Mouse (Mus musculus): ENCODE results near the gene Lca5l. TPM values are rescaled to one million over a fixed set of nuclear protein-coding genes. Genes with fewer than 3 reads are reported as not detected.

The Lca5l gene
- polyA plus RNA-seq, 1 experiment from 2014 or later: 1.5 TPM

Other genes starting within 250 kb of the Lca5l start
- 90.1 and 90.4 TPM in 2 replicates for gene Psmg1, start 201.3 kb downstream of the Lca5l start, polyA plus RNA-seq (2015; fragmentation: Nextera tagmentation; extraction: Ambion mirVana)
- 81.0 and 85.5 TPM in 2 replicates for gene Brwd1, start 109.7 kb downstream of the Lca5l start, polyA plus RNA-seq (2015; fragmentation: Nextera tagmentation; extraction: Ambion mirVana)
- gene Hmgn1, start 64.5 kb downstream of the Lca5l start, polyA plus RNA-seq (2015; fragmentation: Nextera tagmentation; extraction: Ambion mirVana): 696 and 818 TPM in 2 replicates
- gene Wrb, start 46.9 kb downstream of the Lca5l start, polyA plus RNA-seq (2015; fragmentation: Nextera tagmentation; extraction: Ambion mirVana): 67.1 and 68.6 TPM in 2 replicates
- 10.1 and 10.2 TPM in 2 replicates for gene Sh3bgr, start 8.2 kb upstream of the Lca5l start, polyA plus RNA-seq (2015; fragmentation: Nextera tagmentation; extraction: Ambion mirVana)
- gene B3galt5, start 43.5 kb upstream of the Lca5l start, polyA plus RNA-seq (2015; fragmentation: Nextera tagmentation; extraction: Ambion mirVana): 2.4 and 3.2 TPM in 2 replicates